Mouse (Mus musculus) MEL (cell line): ENCODE results near the gene Ttc17. TPM values are rescaled to one million over a fixed set of nuclear protein-coding genes. Genes with fewer than 3 reads are reported as not detected.

Experiments
- DNase-seq: peaks from one replicate; pipeline ENCODE4 v3.0.0; 2011; ENCODE audit warnings: low read depth, low spot score
- H3K27ac ChIP-seq: 2 replicates; pipeline ENCODE4 v1.5.1; 2012; ENCODE audit warnings: low read depth, mild to moderate bottlenecking, control low read depth, low read length, moderate library complexity; ENCODE audit not compliant: control insufficient read depth
- H3K27me3 ChIP-seq, 2 experiments: fragments of 150-350 bp in 1 of 2; sonication (generic) in 1 of 2; 2 replicates each; pipeline ENCODE4 v1.6.1; 2012; ENCODE audit warnings: low read length in 2 of 2, mild to moderate bottlenecking in 2 of 2, improper control_type of control experiment in 1 of 2, moderate library complexity in 1 of 2; ENCODE audit not compliant: insufficient read depth in 2 of 2, control insufficient read depth in 1 of 2
- H3K36me3 ChIP-seq, 2 experiments: 2 replicates each; pipeline ENCODE4 v1.6.1; 2012 to 2014; ENCODE audit warnings: low read length in 2 of 2, improper control_type of control experiment in 1 of 2, inconsistent platforms in 1 of 2, mild to moderate bottlenecking in 1 of 2; ENCODE audit not compliant: insufficient read depth in 2 of 2, control insufficient read depth in 1 of 2
- H3K4me1 ChIP-seq, 2 experiments: fragments of 150-350 bp in 1 of 2; sonication (generic) in 1 of 2; 2 replicates each; pipeline ENCODE4 v1.6.1; 2012; ENCODE audit warnings: low read length in 2 of 2, improper control_type of control experiment in 1 of 2, mild to moderate bottlenecking in 1 of 2; ENCODE audit not compliant: insufficient read depth in 2 of 2, control insufficient read depth in 1 of 2
- H3K4me3 ChIP-seq, 2 experiments: fragments of 150-350 bp in 1 of 2; sonication (generic) in 1 of 2; 2 replicates each; pipeline ENCODE4 v1.5.1; 2012; ENCODE audit warnings: low read depth in 2 of 2, low read length in 2 of 2, mild to moderate bottlenecking in 2 of 2, moderate library complexity in 2 of 2, control low read depth in 1 of 2, improper control_type of control experiment in 1 of 2; ENCODE audit not compliant: control insufficient read depth in 1 of 2, insufficient read depth in 1 of 2
- H3K79me2 ChIP-seq: 2 replicates; pipeline ENCODE4 v1.6.1; 2012; ENCODE audit warnings: mild to moderate bottlenecking, low read length, moderate library complexity; ENCODE audit not compliant: control insufficient read depth, poor library complexity, insufficient read depth
- H3K9ac ChIP-seq: 2 replicates; pipeline ENCODE4 v1.6.1; 2012; ENCODE audit warnings: low read depth, mild to moderate bottlenecking, control low read depth, low read length, moderate library complexity; ENCODE audit not compliant: control insufficient read depth, poor library complexity, severe bottlenecking
- H3K9me3 ChIP-seq: fragments of 150-350 bp; sonication (generic); replicated peaks from 2 replicates; pipeline ENCODE4 v1.6.1; 2012; ENCODE audit warnings: mild to moderate bottlenecking, low read length, improper control_type of control experiment, moderate library complexity; ENCODE audit not compliant: insufficient read depth
- CHD1 ChIP-seq: IDR thresholded peaks from 2 replicates; pipeline ENCODE4 v1.6.1; 2012; ENCODE audit warnings: low read depth, mild to moderate bottlenecking, inconsistent platforms, low read length, improper control_type of control experiment
- CHD2 ChIP-seq: IDR thresholded peaks from 2 replicates; pipeline ENCODE4 v1.6.1; 2011; ENCODE audit warnings: low read length, improper control_type of control experiment
- CTCF ChIP-seq, 3 experiments: IDR thresholded peaks in 2 of 3; conservative IDR thresholded peaks in 1 of 3; 2 replicates each; pipeline ENCODE4 v1.5.1; 2011 to 2012; ENCODE audit warnings: low read length in 3 of 3, low read depth in 2 of 3, mild to moderate bottlenecking in 2 of 3, improper control_type of control experiment in 1 of 3, inconsistent platforms in 1 of 3, mixed read lengths in 1 of 3, moderate library complexity in 1 of 3; ENCODE audit not compliant: control insufficient read depth in 1 of 3, insufficient read depth in 1 of 3, poor library complexity in 1 of 3, severe bottlenecking in 1 of 3
- EP300 ChIP-seq, 2 experiments: IDR thresholded peaks; 2 replicates each; pipeline ENCODE4 v1.6.1; 2011; ENCODE audit warnings: improper control_type of control experiment in 2 of 2, low read length in 2 of 2, low read depth in 1 of 2, mild to moderate bottlenecking in 1 of 2
- ETS1 ChIP-seq: IDR thresholded peaks from 2 replicates; pipeline ENCODE4 v1.6.1; 2012; ENCODE audit warnings: low read depth, mild to moderate bottlenecking, inconsistent platforms, low read length, improper control_type of control experiment, moderate library complexity
- GATA1 ChIP-seq: IDR thresholded peaks from 2 replicates; pipeline ENCODE4 v1.6.1; 2011; ENCODE audit warnings: low read depth, low read length, improper control_type of control experiment
- JUND ChIP-seq: IDR thresholded peaks from 2 replicates; pipeline ENCODE4 v1.6.1; 2011; ENCODE audit warnings: low read depth, mild to moderate bottlenecking, improper control_type of control experiment, low read length
- KAT2A ChIP-seq: conservative IDR thresholded peaks from 2 replicates; pipeline ENCODE4 v1.6.1; 2012; ENCODE audit warnings: low read depth, low read length, improper control_type of control experiment, inconsistent platforms
- MAX ChIP-seq: IDR thresholded peaks from 2 replicates; pipeline ENCODE4 v1.6.1; 2011; ENCODE audit warnings: low read length, improper control_type of control experiment
- MXI1 ChIP-seq: IDR thresholded peaks from 2 replicates; pipeline ENCODE4 v1.6.1; 2011; ENCODE audit warnings: mild to moderate bottlenecking, low read depth, low read length, improper control_type of control experiment
- MYC ChIP-seq: IDR thresholded peaks from 2 replicates; pipeline ENCODE4 v1.6.1; 2011; ENCODE audit warnings: low read depth, mild to moderate bottlenecking, low read length, improper control_type of control experiment, moderate library complexity
- NELFE ChIP-seq: IDR thresholded peaks from 2 replicates; pipeline ENCODE4 v1.6.1; 2011; ENCODE audit warnings: low read depth, low read length, improper control_type of control experiment
- NRF1 ChIP-seq: IDR thresholded peaks from 2 replicates; pipeline ENCODE4 v1.6.1; 2014; ENCODE audit warnings: low read depth, mild to moderate bottlenecking, inconsistent platforms, low read length, improper control_type of control experiment, moderate library complexity; ENCODE audit not compliant: poor library complexity, insufficient read depth, severe bottlenecking
- POLR2AphosphoS2 ChIP-seq: IDR thresholded peaks from 2 replicates; pipeline ENCODE4 v1.6.1; 2011; ENCODE audit warnings: low read length, improper control_type of control experiment
- POLR2AphosphoS5 ChIP-seq: IDR thresholded peaks from 2 replicates; pipeline ENCODE4 v1.6.1; 2012; ENCODE audit warnings: low read depth, borderline replicate concordance, mild to moderate bottlenecking, inconsistent platforms, low read length, moderate library complexity, mixed read lengths
- SMC3 ChIP-seq: IDR thresholded peaks from 2 replicates; pipeline ENCODE4 v1.6.1; 2011; ENCODE audit warnings: low read depth, low read length, improper control_type of control experiment
- TAL1 ChIP-seq: IDR thresholded peaks from 2 replicates; pipeline ENCODE4 v1.6.1; 2012; ENCODE audit warnings: mild to moderate bottlenecking, inconsistent platforms, low read length, moderate library complexity, mixed read lengths
- TBP ChIP-seq: IDR thresholded peaks from 2 replicates; pipeline ENCODE4 v1.8.0; 2011; ENCODE audit warnings: low read depth, low read length, improper control_type of control experiment
- TCF12 ChIP-seq: IDR thresholded peaks from 2 replicates; pipeline ENCODE4 v1.6.1; 2014; ENCODE audit warnings: low read depth, mild to moderate bottlenecking, inconsistent platforms, low read length, improper control_type of control experiment, moderate library complexity
- ZKSCAN1 ChIP-seq: IDR thresholded peaks from 2 replicates; pipeline ENCODE4 v1.6.1; 2012; ENCODE audit warnings: low read depth, mild to moderate bottlenecking, inconsistent platforms, low read length, improper control_type of control experiment, moderate library complexity
- ZNF384 ChIP-seq: IDR thresholded peaks from 2 replicates; pipeline ENCODE4 v1.6.1; 2012; ENCODE audit warnings: low read depth, mild to moderate bottlenecking, inconsistent platforms, low read length, improper control_type of control experiment
- polyA plus RNA-seq, 2 experiments: library from polyadenylated mRNA; stranded (reverse) in 1 of 2; unstranded in 1 of 2; fragments of >175 nt in 1 of 2; fragments of >200 nt in 1 of 2; gene quantifications; 2 replicates each; pipeline versions ENCODE4 v1.2.1 to v1.2.4; 2012; ENCODE audit warnings: low replicate concordance in 2 of 2, low read depth in 1 of 2; ENCODE audit not compliant: insufficient read length in 2 of 2, insufficient read depth in 1 of 2, missing spikeins in 1 of 2
- total RNA-seq: library from RNA; depleted of rRNA; stranded (reverse); fragments of 300-350 nt; gene quantifications from 2 replicates; pipeline ENCODE4 v1.2.3, GENCODE M21; 2012

Gene Ttc17
- total and polyA plus RNA-seq, 3 experiments = 7.0 to 10.2 TPM; not detected in 1

GRCm38 (mm10) chr2:94273154-94274021 is 133.1 kb downstream of the Ttc17 start (continued):
- no peak; the same call in 1 of the 2 replicates for TF ChIP-seq ETS1
- no peak for TF ChIP-seq ZNF384
- TF ChIP-seq NRF1 = no peak
- no peak for TF ChIP-seq KAT2A
- no peak; a peak in 1 of 4 replicates for TF ChIP-seq EP300 (IDR thresholded peaks at IDR 0.05; ENCODE audit: low read depth in 1 of 2, low read length in 2 of 2)
- 0 out of 2 replicates have a peak, but pooled peaks have one; percentile 15 for TF ChIP-seq NELFE
- TF ChIP-seq, all 39 proteins: peak for 5

GRCm38 (mm10) chr2:94271176-94271575 is 135.3 kb downstream of the Ttc17 start:
- Histone ChIP-seq H3K27me3 (peaks cover 0 to 1% of the 10 kb centered on the region in 2 experiments; a peak in 1 of 4 replicates), H3K4me1 (peaks cover 2 to 22% of the 10 kb centered on the region in 2 experiments; a peak in 3 of 4 replicates), H3K27ac (no peak overlapping the region), H3K9ac (no peak overlapping the region), H3K36me3 (peaks cover 0 to 4% of the 10 kb centered on the region in 2 experiments; a peak in 2 of 4 replicates), H3K4me3 (no peak overlapping the region), H3K9me3 (no peaks in the 10 kb centered on the region), H3K79me2 (no peaks in the 10 kb centered on the region)
- TF ChIP-seq ZKSCAN1 (no peak), ZNF384 (no peak), CHD2 (no peak), JUND (no peak), GATA1 (no peak), SMC3 (no peak), MAX (no peak), POLR2AphosphoS2 (no peak), CHD1 (no peak), TAL1 (no peak), MYC (no peak), POLR2AphosphoS5 (no peak), CTCF (IDR thresholded peaks at IDR 0.05 in 2 of 3, conservative IDR thresholded peaks at IDR 0.05 in 1 of 3; ENCODE audit: control insufficient read depth in 1 of 3, insufficient read depth in 1 of 3, low read depth in 2 of 3, low read length in 3 of 3, poor library complexity in 1 of 3, severe bottlenecking in 1 of 3) (no peak), MXI1 (no peak), ETS1 (no peak), TCF12 (no peak), TBP (no peak), NELFE (no peak), NRF1 (no peak)
- DNase-seq = no peak
